Mouse (Mus musculus): ENCODE measurements around the gene Gltp.

Gltp gene

DNA sequence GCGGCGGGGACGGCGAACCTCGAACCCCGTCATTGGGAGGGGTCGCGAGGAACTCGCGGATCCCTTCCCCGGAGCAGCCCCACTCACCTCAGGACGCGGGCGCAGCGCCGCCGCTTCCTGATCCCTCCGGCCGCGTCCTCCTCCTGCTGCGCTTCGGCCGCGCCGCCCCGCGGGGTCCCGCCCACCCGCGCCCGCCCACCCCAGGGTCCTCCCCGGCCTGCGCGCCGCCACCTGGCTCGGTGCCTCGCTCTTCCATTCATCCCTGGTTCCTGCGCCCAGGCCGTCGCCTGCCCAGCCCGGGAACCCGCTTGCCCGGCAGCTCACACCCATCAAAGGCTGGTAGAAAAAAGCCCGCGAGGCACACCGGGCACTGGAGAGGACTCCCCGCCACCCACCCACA lies 32.5 kb downstream of the Gltp start, which contains the start of gene Trpv4:
Gene Trpv4 (minus strand): TSS at position 167 of the 400 bp plus-strand sequence.
- DNase-seq (ENCODE audit: low spot score), result no peak

DNA sequence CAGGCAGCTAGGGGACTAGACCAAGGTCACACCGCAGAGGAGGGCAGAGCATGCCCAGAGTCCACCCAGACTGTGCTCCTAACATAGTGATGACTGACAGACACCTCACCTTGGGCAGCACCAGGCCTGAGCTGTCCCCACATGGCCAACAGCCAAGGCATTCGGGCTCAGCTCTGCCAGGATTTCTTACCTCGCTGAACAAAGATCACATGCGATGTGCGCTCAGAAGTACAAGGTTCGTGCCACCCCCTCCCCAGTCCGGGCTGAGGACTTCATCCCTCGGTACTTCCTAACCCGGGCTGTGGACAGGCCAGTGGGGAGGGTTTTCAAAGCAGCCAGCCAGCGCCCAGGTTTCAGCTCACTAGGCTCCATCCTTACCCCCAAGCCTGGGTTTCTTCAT lies 33.4 kb downstream of the Gltp start:
- no peak for DNase-seq (ENCODE audit: low spot score)

DNA sequence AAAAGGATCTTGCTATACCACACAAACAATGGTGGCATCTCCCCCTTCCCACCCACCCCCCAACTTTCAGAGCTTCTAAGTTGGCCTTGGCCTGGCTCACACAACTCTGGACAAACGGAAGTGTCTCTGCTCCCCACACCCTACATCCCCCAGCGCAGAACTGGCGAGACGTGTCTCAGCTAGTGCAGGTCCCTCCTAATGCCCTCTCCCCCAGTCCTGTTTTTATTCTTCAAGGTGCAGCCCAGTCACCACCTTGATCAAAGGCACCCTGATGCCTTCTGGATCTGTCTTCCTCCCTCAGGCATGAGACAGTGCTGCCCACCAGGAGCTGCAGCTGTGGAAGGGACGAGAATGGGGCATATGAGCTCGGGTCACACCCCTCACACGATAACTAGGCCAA lies 34.5 kb downstream of the Gltp start:
- no peak for DNase-seq (ENCODE audit: low spot score)

DNA sequence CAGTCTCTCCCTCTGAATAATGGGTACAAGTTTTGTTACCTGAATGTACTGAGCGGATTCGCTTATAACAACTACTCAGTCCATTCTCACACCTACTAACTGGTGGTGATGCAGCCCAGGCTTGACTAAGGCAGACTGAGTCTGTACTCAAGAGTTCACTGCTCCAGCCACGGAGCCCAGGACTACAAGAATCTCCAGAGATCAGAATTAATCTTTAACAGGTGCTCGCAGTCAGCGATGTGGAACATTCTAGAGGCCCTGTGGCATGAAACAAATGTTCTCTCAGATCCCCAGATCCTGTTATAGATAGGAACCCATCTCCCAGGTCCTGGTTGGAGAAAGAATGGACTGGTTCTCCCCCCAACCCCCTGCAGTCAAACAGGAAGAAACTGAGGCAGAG lies 35.1 kb downstream of the Gltp start:
- no peak for DNase-seq (ENCODE audit: low spot score)

DNA sequence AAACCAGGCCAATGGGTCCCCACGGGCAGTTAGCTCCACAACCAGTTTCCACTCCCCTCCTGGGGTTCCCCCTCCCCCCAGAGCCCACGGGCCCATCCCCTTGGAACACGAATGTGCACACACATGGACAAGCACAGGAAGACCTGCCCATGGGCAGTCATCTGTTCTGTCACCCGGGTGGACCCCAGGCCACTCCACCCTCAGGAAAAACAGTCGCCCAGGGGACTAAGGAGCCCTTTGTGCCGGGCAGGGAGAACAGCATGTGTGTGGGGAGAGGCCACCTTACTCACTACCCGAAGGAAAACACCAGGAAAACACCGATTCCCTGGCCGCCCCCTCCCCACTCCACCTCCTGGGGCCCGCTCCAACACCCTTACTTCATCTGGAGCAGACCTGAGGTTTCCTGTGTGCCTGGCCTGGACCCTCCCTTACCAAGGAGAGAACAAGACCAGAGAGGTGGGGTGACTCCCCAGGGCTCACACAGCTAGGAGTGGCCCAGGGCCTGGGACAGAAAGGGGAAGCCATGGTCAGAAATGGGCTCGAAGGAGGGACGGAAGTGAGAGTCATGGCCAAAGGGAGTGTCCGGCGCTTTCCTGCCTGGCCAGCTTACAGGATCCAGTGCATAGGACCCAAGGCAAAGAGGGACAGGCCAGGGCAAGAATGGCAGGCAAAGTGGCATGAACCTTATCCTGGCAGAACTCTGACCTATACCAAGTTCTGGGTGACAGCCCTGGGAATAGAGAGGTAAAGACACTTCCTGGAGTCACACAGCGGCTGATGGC lies 36.9 kb downstream of the Gltp start:
- DNase-seq (ENCODE audit: low spot score), result no peak

DNA sequence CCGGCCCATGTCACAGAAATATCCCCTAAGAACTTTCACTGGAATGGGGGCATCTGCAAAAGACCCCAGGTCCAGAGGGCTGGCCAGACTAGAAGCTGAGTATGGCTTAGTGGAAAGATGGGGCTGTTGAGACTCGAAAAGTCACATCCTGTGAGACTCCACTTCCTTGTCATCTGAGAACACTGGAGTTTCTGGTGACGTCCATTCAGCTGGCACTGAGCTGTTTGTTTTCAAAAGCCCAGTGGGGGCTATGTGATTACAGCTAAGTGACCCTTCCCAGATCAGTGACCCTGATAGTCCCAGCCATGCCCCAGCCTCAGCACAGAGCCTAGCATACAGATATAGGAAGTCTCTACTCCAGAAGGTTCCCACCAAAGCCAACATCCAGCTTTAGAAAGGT lies 39.3 kb downstream of the Gltp start:
- no peak for DNase-seq (ENCODE audit: low spot score)

DNA sequence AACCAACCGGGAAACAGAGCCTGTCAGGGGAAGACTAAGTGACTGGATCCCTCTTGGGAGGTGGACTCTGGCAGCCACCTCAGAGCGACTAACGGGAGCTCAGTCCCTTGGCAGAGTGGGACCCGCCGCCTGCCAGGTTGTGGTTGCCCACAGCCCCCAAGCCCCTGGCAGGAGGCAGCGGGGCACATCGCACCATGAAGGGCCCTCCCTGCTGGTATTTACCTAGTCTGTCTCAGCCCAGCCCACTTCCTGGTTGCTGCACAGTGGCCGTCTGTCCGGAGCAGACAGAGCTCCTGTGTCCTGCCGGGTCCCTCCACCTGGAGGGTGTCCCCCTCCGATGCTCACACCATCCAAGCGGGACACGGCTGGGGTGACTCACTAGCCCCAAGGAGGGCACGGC lies 39.8 kb downstream of the Gltp start:
- DNase-seq (ENCODE audit: low spot score), result no peak

DNA sequence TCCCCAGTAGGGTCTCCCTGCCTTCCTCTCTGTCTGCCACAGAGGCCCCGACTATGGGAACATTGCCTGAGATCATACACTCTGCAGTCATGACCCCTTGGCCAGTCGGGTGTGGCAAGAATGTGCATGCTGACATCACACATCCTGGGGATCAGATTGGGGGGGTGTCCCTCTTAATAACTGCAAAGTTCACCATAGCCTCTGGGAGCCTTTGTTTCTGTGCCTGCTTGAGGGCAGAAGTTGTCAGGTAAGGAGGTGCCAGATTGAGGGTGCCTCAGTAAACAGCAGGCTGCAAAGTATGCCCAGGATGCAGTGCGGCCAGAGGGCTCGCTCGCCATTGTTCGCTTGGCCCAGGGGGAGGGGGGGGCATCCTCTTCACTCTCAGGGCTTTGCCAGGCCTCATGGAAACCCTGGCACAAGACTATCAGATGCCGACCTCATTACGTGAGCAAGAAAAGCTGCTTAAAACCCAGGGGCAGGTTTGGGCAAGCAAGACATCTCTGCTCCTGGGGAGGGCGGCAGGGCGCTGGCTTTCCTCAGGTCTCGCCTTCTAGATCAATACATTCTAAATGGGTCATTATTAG lies 42.0 kb downstream of the Gltp start:
- no peak for DNase-seq (ENCODE audit: low spot score)

DNA sequence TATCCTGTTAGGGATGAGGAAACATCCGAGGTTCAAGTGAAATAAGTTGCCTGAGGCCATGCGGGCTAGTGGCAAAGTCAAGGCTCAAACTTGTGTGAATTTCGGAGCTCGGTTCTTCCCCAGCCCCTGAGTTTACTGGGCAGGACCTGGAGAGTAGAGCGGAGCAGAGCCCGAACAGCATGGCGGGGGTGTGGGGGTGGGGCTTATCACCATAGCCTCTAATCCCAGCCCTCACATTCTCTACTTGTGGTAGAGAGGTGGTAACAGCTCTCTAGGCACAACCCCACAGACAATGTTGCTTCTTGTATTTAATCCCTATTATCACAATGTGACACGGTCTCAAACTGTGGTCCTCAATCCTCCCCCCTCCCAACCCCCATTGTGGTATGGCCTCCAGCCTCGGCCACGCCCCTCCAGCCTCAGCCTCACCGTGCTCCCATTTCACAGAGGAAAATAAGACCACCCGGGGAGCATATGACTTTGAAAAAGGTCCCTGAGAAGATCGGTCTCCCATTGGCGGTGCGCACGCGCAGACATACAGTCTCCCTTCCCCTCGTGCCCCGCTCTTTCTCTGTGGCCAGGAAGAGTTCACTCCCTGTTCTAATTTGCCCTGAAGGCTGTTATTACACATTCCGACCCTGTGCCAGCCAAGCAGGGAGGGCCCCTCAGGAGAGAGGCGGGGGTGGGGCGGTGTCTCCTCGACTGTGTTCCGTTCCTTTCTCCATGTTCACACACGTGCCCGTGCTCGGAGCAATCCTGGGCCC lies 43.4 kb downstream of the Gltp start:
- DNase-seq (ENCODE audit: low spot score), result peak; percentile 43

DNA sequence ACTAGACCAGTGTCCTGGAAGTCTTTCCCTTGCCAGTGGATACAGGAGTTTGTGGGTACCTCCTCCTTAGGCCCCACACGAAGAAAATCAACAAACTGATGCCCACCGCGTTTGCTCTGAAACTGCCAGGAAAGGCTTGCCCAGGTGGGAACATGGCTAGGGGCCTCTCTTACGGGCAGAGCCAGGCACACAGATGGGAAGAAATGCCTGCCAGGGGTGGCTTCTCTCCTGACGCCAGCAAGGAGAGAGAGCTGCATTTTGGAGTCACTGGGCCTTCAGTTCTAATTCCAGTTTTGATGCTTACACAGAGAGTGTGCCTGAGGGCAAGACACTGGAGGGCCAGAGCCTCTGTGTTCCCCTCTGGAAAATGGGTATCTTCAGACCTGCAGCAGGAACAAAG lies 44.9 kb downstream of the Gltp start:
- DNase-seq (ENCODE audit: low spot score), result no peak

DNA sequence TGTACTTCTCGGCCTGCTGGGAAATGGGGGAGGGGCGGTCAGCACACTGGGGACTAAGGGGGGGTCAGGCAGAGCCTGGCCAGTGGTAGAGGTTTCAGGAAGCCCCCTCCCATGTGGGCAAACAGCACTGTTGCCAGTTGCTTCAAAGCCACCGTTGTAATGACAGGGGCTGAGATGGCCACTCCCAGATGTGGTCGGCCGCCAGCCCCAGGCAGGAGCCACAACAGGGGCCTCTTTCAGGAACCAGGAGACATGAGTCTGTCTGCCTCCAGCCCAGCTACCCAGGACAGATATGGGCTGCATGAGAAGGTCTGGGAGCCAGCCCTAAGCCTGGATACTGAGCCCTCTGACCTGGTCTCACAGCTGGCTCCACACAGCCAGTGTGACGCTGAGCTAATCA lies 45.9 kb downstream of the Gltp start:
- no peak for DNase-seq (ENCODE audit: low spot score)

DNA sequence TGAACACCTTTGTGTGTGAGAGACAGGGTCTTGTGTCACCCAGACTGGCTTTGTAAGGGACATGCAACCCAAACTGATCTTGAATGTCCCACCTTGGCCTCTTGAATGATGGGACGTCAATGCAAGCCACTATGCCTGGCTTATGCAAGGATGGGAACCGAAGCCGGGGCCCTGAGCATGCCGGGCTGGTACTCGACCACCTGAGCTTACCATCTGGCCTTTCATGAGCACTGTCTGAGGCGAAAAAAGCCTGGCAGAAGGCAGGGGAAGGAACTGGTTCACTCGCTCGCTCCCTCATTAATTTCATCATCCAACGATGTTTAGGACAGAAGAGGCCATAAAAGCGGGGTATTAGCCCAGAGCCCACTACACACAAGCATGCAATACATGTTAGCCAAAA lies 50.0 kb downstream of the Gltp start:
- DNase-seq (ENCODE audit: low spot score), result no peak

DNA sequence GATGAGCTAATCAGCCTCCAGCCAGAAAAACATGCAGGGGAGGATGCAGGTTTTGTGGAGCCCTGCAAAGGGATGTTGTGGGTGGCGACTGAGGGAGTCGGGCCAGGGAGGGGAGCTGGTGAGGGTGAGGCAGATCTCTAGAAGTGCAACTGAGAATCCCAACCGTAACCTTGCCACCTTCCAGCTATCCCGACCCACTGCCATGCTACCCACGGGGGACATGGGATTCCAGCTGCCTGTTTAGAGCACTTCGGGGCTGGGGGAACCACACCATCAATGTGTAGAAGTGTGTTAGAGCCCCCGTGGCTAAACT lies 51.2 kb downstream of the Gltp start:
- DNase-seq (ENCODE audit: low spot score), result no peak

DNA sequence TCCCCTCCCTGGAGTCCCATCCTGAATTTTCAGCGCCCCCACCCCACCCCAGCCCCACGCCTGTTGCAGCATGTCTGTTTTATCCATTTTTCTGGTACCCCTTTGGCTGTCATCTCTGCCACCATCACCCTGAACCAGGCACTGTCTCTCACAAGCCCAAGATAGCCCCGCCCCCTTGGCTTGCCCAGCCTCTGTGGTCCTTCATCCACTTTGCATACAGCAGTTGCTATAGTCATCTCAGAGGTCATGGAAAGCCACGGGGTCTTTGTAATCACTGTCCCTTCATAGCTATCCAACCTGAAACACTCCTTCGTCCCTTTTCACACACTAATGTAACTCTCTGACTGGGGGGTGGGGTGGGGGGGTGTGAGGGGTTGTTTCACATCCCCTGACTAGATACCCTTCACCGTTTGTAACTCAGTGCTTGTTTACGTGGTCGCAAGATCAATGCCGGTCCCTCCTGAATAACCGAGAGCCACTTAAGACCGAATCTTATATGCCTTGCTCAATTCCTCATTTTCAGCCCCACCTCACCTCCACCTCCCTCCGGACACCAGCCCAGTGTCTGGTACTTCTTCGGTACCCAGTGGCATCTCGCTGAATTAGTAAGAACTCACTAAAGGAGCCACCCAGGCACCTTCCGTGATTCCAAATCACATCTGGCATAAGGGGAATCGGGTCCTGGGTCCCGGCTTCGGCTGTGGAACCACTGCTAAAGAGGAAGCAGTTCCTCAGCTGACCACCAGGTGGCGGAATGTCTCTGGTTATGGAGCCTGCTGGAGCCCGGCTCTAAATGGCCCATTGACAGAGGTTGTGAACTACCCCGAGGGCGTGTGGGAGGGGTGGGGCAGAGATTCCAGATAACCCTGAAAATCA lies 51.8 kb downstream of the Gltp start:
- DNase-seq (ENCODE audit: low spot score), result peak; percentile 74

DNA sequence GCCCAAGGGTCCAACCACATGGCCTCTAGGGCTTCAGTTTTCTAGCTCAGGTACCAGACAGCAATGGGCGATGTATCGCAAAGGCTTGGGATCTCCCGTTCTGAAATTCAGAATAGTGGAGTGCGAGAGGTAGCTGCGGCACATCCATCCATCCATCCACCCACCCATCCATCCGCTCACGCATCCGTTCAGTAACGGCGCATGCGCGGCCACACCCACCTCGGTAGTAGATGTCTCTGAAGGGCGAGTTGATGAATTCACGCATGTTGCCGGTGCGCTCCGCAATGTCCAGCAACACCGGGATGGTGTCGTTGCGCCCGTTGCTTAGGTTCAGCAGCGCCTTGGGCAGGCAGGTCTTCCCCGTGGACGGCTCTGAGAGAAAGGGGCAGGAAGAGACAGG lies 54.7 kb downstream of the Gltp start:
- no peak for DNase-seq (ENCODE audit: low spot score)

DNA sequence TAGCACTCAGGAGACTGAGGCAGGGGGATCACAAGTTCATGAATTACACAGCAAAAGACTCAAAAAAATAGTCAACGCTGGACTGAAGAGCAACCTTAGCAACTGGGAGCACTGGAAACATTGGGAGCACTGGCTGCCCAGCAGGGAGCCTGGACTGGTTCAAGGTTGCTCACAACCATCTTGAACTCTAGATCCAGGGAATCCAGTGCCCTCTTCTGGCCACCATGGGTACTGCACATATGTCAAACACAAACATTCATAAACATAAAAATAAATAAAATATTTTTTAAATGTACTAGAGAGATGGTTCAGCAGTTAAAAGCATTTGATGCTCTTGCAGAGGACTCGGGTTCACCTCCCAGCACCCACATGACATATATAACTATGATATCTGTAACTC lies 59.4 kb downstream of the Gltp start:
- DNase-seq (ENCODE audit: low spot score), result no peak

DNA sequence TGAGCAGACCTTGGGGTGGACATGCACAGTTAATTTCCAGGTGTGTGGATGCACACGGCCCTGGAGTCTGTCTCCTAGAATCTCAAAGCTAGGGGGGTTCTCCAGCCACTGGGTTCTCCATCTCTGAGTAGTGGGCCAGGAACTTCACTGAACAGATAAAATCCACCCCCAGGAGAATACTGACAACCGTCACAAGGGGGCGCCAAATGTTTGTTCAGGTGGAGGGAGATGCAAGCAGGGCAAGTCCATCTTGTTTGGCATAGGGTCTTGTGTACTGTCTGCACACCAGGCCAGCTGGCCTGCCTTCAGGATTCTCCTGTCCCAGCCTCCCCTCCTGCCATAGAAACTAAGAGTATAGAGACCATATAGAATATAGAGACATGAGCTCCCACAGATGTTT lies 65.2 kb downstream of the Gltp start:
- no peak for DNase-seq (ENCODE audit: low spot score)

DNA sequence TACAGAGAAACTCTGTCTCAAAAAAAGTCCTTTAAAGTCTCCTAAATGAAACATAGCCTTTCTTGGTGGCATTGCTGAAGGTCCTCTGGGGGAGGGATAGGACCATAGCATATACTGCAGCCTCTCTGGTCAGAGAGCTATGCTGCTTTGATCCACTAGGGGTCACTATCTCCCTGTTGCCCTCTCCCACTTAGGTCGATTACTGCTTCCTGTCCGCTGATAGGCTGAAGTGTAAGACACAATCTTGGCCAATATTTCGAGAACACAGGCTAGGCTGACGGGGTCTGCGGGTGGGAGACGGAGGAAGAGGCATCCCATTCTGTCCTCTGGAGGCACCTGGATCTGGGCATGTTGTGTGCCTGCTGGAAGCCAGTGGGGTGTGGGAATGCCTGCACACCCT lies 70.5 kb downstream of the Gltp start:
- no peak for DNase-seq (ENCODE audit: low spot score)

Data from yolk sac, embryonic 10.5 days (tissue).